Mouse (Mus musculus) large intestine, adult 2 months (tissue): ENCODE measurements around the gene Irs2. TPM values are rescaled to one million over a fixed set of nuclear protein-coding genes. Genes with fewer than 3 reads are reported as not detected.
A peak's percentile ranks its signal among the peaks of the same experiment; 100 is the strongest.

Experiments
- DNase-seq: peaks from one replicate; pipeline ENCODE4 v3.0.0-alpha.2; 2012; ENCODE audit warnings: low read depth, low spot score
- WGBS: fragments of 180-500 bp; shearing (Covaris S2); methylation state at CpG from one replicate; pipeline ENCODE4 v1.1.7; 2018; 5-methylcytosine and 5-hydroxymethylcytosine counted together
- polyA plus RNA-seq: library from polyadenylated mRNA; depleted of rRNA; stranded (reverse); fragments of >200 nt; gene quantifications from 2 replicates; pipeline ENCODE4 v1.2.3, GENCODE M21; 2012; rRNA removed

Irs2 gene
- polyA plus RNA-seq = 5.9 and 11.2 TPM in 2 replicates

GRCm38 (mm10) chr8:11008379-11008775 is at the start of gene Irs2:
TSS of gene Irs2 (minus strand) at chr8:11008458.
- no peak for DNase-seq
- WGBS = 1% methylated on average over 52 of the region's 64 CpGs

- DNase-seq = no peak
- 51% methylated on average over 5 of the region's 5 CpGs for WGBS
Measured at GRCm38 (mm10) chr8:11056665-11057064, 48.4 kb upstream of the Irs2 start.

GRCm38 (mm10) chr8:11056175-11056563 is 47.9 kb upstream of the Irs2 start:
- WGBS = 33% methylated on average over 8 of the region's 8 CpGs
- DNase-seq = peak; percentile 72

GRCm38 (mm10) chr8:11055557-11056174 is 47.4 kb upstream of the Irs2 start:
- WGBS = 27% methylated on average over 16 of the region's 16 CpGs
- peak; percentile 73 for DNase-seq

DNA sequence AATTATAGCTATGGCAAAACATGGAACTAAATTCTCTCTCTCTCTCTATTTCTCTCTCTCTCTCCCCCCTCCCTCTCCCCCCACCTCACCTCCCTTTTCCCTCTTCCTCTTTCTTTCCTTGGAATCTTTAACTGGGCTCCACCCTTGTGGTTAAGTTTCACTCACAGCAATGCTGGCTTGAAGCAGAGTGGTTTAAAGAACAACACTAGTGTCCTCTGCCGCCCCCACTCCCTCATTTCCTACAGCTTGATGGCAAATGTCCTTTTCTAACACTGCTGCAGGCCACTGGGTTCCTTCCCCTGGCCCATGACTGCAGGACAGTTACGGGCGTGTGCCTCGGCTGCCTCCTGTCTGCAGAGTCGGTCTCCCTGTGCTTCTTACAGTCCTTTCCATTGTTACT is 41.6 kb upstream of the Irs2 start:
- WGBS = 43% methylated on average over 5 of the region's 5 CpGs
- DNase-seq = no peak

DNA sequence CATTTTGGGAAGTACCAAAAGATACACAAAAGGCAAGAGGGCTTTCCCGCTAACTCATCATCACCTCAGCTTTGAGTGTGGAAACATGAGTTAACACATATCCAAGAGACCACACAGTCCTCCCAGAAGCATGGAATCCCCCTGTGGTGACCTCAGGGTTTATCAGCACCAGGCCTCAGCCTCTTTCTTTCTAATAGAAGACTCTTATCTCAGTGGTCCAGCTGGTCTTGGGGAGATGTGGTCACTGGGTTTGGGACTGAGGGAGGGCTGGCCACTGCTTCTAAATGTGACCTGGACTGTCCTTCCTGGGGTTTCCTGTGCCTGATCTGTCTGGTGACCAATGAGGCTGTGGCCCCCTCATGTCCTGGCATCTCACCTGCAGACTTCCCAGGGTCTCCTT is 39.6 kb upstream of the Irs2 start:
- 87% methylated on average over 1 of the region's 1 CpGs for WGBS
- DNase-seq = no peak

DNA sequence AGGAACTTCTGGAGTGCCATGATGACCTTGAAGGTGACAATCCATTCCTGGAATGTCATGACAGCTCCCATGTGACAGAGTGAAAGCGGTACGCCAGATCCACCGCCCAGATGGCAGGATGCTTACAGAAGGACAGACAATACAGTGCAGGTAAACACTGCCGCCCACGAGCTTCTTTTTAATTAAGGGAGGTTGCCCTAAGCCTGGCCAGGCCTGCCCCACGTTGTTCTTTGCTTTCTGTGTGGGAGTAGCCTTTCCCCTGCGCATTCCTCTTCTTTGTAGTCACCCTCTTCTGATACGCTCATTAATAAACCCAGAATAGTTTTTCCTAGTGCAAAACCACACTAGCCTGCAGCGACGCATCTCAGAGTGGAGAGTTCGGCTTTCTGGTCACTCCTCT is 36.4 kb upstream of the Irs2 start:
- WGBS = 83% methylated on average over 11 of the region's 11 CpGs

DNA sequence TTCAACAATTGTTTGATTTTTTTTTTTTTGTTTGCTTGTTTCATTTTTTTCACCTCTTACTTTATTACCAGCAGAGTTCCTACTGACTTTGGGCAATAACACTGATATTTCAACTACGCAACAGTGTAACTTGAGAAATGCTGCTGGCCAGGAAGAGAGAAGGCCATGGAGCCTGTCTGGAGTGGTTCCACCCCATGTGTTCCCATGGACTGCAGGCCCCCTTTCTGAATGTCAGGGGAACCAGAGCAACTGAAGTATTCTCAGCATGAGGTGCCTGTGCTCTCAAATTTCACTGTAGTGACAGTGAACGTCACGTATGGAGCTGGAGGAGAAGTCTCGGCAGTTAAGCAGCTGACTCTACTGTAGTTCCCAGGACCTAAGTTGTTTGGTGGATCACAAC is 35.3 kb upstream of the Irs2 start:
- WGBS = 96% methylated on average over 4 of the region's 4 CpGs

More for the DNA sequence above, 36.4 kb upstream of the Irs2 start:
- DNase-seq = no peak

GRCm38 (mm10) chr8:11042872-11043587 is 34.8 kb upstream of the Irs2 start:
- WGBS = 80% methylated on average over 9 of the region's 9 CpGs
- DNase-seq = no peak

More for the DNA sequence above, 35.3 kb upstream of the Irs2 start:
- DNase-seq = no peak

GRCm38 (mm10) chr8:11040088-11040487 is 31.8 kb upstream of the Irs2 start:
- no peak for DNase-seq
- WGBS = 51% methylated on average over 7 of the region's 7 CpGs

DNA sequence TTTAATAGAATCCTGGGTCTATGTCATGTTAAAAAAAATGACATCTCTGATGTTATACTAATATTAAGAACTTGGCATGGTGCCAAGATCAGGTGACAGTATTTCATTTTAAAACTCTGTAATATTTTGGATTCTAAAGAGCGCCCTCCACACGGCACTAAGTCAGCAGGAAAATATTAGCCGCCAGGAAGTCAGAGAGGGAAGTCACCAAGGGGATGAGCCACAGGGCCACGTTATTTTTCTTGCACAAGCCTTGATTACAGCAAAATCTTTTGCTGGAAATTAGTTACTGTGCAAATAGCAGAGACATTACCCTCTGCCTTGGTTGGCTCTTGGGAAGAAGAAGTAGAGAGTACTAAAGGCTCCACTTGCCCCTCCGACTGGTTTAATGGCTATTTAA is 30.5 kb upstream of the Irs2 start:
- no peak for DNase-seq
- WGBS = 72% methylated on average over 5 of the region's 5 CpGs

- 83% methylated on average over 5 of the region's 5 CpGs for WGBS
- no peak for DNase-seq
Measured at GRCm38 (mm10) chr8:11038367-11038766, 30.1 kb upstream of the Irs2 start.

GRCm38 (mm10) chr8:11036790-11037189 is 28.5 kb upstream of the Irs2 start:
- no peak for DNase-seq
- WGBS = 88% methylated on average over 3 of the region's 3 CpGs

DNA sequence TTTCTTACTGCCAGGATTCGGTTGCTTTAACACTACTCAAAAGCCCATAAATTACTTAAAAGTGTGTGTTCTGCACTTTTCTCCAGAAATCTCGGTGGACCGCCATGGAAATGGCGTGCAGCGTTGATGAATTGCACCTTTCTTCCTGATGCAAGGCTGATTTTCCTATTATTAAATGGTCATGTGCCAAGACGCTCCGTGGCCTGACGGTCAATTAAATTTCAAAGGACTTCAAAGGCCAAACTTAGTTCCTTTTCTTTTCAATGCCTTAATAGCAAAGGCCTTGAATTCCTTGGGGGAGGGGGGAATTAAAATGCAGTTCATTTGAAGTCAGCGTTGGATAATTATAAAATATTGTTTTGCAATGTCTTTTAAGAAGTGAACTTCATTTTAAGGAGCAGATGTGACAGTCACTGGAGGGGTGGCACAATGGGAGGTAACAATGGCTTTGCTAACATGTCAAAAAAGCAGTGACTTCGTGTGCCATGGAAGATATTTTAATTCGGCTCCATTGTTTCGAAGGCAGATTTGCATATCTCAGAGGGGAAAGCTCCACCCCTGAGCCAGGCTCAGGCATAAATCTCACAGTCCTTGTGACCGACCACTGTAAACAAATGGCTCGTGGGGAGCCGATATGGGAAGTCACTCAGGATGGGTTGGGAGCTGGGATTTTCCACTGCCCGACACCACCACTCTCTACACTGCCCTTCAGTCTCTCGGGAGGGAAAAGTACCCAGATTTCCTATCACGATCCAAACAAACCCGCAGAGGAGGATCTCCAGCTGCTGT is 27.6 kb upstream of the Irs2 start:
- DNase-seq = no peak
- WGBS = 53% methylated on average over 19 of the region's 19 CpGs

GRCm38 (mm10) chr8:11024871-11025270 is 16.6 kb upstream of the Irs2 start:
- 46% methylated on average over 3 of the region's 3 CpGs for WGBS
- no peak for DNase-seq

GRCm38 (mm10) chr8:11020949-11021572 is 12.8 kb upstream of the Irs2 start:
- no peak for DNase-seq
- 85% methylated on average over 9 of the region's 9 CpGs for WGBS

DNA sequence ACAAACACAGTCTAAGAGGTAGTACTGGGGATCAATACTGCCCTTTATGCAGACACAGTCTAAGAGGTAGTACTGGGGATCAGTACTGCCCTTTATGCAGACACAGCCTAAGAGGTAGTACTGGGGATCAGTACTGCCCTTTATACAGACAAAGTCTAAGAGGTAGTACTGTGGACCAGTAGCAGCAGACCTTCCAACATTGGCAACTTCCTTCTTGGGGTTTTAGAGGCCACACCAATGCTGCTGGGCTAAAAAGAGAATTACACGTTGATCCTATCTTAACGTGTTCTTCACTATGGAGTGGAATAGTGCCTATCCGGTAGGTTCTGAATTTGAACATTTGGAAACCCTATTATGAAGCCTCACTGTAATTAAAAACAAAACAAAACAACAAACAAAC is 7.4 kb upstream of the Irs2 start:
- 84% methylated on average over 3 of the region's 3 CpGs for WGBS
- no peak for DNase-seq

- WGBS = 1% methylated on average over 6 of the region's 6 CpGs
- no peak for DNase-seq
Measured at GRCm38 (mm10) chr8:11013258-11013657, 5.0 kb upstream of the Irs2 start.

GRCm38 (mm10) chr8:11011787-11012485 is 3.7 kb upstream of the Irs2 start:
- no peak for DNase-seq
- 78% methylated on average over 3 of the region's 3 CpGs for WGBS
